Mouse (Mus musculus): ENCODE results near the gene Acacb.
A peak's percentile ranks its signal among the peaks of the same experiment; 100 is the strongest.

Gene Acacb

DNA sequence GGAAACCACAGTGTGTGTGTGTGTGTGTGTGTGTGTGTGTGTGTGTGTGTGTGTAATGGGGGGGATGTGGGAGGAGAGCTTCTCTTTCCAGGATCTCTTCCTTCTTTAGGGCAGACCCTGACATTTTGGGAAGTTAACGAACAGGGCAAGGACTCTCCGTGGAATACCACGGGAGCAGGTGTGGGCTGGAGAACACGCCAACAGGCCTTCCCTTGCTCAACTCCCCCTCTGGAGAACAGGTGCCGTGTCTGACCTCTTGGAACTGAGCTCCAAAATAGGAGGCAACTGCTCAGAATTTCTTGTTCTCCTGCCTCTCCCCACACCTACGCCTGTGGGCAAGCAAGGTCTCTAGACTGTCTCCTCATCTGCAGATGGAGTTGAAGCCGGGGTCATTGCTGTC is 123.2 kb downstream of the Acacb start:
- DNase-seq (ENCODE audit: low spot score in 2 of 2) = no peak

DNA sequence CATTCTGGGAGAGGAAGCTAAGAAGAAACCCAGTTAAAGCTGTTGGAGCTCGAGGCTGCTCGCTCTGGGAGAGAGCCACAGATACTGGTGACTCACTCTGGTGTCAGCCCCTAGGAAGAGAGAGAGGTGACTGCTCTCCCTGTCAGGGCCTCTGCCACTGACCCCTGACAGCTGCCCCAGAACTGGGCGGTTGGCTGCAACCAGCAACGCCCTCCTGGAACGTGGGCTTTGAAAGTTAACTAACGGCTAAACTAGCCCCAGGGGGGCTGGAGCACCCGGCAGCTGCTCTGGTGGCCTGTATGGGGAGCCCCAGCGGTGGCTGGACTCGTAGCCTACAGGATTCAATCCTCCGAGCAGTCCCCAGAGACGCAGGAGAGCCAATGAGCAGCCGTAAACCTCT is 123.6 kb downstream of the Acacb start:
- DNase-seq (ENCODE audit: low spot score in 2 of 2) = no peak

DNA sequence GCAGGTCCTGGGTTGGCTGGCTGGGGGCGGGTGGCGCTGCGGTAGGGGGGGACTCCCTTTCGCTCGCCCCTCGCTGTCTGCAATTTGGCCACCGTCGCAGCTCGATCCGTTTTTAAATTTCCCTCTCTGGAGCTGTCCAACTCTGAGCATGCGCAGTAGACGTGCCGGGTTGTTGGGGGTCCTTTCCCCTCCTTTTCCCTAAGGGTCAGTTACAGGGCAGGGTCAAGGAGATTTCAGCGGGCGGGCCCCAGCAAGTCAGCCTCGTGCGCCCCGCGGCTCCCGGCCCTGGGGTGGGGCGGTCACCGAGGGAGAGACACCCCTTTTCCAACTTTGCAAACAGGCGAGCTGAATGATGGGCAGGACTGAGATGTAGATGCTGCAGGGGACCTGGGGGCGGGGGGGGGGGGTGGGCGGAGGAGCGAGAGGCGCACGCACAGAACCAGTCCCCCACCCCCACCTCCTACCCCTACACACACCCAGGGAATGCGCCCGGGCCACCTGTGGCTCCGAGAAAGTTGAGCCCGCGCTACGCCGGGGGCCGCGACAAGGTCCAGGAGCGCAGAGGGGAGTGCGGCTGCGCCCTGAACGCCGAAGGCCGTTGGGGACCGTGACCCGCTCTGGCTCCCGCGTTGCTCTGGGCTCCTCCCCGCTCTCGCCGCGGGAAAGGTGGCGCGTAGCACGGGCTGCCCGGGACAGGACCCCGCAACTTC is 127.5 kb downstream of the Acacb start, which contains the start of gene Foxn4:
TSS of gene Foxn4 (minus strand) at position 115 of the 710 bp plus-strand sequence.
- DNase-seq (ENCODE audit: low spot score in 2 of 2) = no peak

DNA sequence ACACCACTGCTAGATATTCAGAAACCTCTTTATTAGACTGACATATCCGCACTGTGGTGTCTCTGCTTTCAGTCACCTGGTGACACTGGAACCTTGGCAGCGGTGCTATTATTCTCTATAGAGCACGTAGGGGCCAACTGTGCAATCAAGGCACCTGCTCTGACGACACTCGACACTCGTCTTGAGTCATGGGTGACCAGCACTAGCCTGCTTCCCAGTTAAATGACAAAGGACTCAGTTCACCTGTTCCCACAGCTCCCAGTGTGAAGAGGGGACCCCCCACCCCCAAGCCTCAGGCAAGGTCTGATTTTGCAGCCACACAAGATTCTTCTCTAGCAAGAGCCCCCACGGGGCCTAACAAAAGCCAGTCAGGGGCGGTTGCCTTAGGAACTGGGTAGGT is 129.0 kb downstream of the Acacb start:
- DNase-seq (ENCODE audit: low spot score in 2 of 2) = no peak

DNA sequence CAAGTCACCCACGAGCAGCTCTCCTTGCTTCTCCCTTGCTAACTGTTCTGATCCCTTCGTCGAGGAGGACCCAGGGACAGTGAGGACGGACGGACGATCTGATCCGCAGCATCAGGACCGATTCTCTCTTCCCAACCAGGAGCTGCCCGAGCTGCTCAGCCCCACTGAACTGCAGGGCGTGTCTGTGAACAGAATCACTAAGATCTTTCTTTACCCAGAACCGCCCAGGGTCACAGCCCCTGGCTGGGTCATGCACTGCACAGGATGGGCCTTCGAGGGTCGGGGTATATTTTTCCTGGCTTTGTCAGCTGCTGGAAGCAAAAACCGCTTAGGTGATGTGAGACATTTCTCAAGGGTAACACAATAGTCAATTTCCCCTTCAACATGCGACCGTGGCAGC is 129.7 kb downstream of the Acacb start:
- DNase-seq (ENCODE audit: low spot score in 2 of 2) = no peak

DNA sequence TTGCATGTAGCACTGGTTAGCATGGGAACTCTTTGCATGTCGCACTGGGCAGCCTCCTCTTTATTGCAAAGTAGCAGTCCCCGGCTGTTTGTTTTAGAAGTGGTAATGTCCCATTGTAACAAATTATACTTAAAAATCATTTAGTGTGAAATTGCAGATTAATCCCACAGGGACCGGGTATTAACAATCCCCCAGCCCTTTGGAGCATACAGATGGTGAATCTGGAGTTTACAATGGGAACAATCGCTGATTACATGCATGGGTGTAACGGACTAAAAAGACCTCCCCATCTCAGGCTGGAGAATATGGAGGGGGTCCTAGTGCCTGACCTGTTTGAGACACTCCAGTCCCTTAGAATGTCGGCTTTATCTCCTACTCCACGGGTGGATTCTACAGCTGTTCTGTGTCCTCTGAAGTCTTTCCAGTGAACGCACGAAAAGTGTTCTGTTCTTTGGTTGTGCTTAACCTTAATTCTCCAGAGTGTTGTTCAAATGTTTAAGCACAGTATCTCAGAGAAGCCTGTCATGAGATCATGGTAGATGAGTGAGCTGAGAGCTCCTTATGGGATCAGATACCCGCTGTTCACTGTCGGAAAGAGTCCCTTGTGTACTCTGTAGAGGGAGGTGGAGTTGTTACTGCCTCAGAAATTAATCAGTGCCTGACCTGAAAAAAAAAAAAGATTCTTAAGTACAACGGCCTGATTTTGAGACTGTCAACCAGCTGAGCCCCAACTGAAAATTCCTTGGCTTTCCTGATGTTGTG is 133.2 kb downstream of the Acacb start:
- no peak for DNase-seq (ENCODE audit: low spot score in 2 of 2)

DNA sequence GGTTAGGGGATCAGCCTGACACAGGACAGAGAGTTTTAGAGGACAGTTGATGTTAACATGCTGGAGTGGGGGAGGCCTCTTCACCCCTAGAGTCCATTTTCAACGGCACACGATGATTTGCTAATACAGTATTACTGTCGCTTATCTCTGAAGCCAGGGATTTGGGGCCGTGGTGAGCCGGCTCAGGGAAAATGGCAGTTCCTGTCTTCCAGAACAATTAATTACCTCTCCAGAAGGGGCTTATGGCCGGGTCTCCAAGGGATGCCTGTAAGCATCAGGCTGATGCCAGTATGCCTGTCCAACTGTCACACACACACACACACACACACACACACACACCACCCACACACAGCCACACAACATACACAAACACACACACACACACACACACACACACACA is 136.0 kb downstream of the Acacb start:
- no peak for DNase-seq (ENCODE audit: low spot score in 2 of 2)

DNA sequence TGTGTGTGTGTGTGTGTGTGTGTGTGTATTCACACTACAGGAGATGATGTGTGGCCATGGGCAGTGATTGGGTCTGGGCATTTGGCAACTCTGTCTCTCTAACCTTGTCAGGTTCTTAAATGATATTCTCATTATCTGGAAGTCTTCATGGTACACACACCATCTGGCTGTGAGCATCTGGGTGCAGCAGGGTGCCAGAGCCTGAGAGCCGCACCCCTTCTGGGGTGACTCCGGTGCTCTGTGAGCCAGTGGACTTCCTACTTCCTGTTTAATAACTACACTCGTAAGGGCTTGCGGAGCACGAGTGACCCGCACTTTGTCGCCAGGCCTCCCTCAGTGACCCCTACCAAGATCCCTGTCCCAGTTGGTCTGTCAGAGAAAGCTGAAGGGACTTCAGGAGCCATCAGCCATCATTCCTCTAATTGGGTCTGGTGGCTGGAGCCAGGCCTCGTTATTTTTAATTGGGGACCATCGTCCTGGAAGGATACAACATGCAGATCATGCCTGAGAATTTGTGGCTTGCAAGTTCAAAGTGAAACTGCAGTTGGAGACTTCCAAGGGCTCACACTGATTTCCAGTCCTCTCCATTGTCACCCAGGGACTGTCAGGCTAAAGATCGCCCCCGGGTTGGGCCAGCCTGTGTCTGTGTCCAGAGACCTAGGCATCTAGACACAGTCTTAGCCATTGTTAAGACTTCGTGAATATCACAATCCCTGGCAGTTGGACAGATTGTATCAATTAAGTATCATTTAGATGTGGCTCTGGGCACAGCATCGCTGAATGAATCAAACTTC is 138.5 kb downstream of the Acacb start:
- DNase-seq (ENCODE audit: low spot score in 2 of 2) = no peak

DNA sequence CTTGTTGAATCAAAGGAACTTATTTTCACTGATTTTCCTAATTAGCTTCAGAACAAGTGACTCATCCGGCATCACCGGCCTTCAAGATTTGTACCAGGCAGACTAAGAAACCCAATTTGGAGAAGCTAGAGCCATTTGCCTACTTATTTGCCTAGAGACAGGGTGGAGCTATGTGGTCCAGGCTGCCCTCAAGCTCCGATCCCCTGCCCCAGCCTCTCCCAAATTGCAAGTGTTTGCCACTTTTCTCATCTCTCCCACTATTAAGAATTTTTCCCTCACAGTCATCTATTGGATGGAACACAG is 139.0 kb downstream of the Acacb start:
- no peak for DNase-seq (ENCODE audit: low spot score in 2 of 2)

DNA sequence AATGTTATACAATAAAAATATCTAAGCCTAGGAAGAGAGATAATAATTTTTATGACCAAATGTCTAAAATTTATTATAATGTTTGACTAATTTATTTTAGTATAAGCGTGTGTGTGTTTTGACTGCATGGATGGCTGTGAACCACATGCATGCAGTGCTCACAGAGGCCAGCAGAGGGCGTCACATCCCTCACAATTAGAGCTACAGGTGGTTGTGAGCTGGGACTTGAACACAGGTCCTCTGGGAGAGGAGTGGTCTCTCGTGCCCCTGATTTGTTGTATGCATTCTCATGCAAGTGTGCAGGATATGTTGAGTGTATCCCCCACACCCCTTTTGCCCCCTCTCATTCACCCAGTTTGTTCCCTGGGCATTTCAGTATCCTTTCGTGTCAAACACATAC is 139.8 kb downstream of the Acacb start:
- DNase-seq (ENCODE audit: low spot score in 2 of 2) = peak in 1 of 2 experiments; percentile 26

DNA sequence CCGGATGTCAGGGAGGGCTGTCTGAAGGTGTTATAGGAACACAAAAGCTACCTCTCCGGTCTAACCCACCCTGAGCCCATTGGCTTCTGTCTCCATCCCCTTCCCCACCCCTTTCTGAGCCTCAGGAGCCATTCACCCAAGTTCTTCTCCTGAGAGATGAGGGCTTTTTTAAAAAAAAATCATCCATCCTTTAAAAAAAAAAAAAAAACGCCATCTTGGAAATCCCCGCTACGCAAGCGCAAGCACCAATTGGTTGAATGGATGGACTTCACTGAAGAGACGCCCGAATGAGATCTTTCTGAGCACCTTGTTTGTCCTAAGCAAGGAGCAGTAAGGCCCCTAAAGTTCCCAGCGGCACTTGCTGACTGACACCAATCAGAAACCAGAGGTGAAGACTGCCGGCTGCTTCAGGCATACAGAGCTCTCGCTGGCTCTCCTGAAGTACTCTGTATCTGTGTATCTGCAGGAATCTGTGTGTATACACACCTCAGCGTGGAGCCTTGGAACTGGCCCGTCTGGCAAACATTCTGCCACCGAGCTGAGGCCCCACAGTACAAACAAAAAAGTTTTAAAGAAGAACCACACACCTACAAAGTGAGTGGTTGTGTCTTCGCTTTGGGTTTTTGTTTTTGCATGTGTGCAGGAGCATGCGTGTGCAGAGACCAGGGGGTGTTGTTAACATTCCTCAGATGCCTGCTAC is 140.7 kb downstream of the Acacb start:
- DNase-seq (ENCODE audit: low spot score in 2 of 2) = no peak

DNA sequence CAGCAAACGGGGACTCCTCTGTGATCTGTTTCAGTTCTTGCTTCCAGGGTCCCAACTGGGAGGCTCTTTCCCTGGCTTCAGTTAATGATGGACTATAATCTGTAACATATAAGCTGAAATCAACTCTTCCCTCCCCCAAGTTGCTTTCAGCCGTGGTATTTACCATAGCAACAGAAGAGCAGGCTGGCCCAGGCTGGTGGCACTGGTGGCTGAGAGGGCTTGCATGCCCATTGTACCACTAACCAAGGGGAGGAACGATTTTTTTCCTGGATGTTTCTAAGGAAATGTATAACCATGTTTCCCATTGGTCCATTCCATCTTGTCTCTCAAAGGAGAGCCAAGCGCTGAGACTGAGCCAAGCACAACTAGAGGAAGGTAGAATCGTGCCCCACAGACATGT is 142.1 kb downstream of the Acacb start:
- DNase-seq (ENCODE audit: low spot score in 2 of 2) = no peak

DNA sequence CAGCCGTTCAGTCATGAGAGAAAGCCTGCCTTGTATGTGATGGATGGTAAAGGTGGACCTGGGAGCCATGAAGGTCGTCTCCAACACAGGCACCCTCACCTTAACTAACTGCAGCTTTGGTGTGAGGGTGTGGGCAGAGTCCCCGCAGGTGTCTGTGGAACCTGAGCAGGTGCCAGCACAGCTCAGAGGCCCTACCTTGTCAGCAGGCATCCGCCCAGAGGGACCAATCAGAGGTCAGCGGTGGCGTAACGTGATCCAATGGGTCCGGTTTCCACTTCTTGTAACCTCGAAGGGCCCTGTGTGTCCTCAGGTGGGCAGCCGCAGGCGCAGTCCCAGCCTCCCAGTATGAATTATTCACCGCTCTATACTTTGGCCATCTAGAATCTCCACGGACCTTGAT is 142.5 kb downstream of the Acacb start, which contains the start of gene Myo1h:
TSS of gene Myo1h (plus strand) at position 293 of the 400 bp plus-strand sequence.
- DNase-seq (ENCODE audit: low spot score in 2 of 2) = no peak

DNA sequence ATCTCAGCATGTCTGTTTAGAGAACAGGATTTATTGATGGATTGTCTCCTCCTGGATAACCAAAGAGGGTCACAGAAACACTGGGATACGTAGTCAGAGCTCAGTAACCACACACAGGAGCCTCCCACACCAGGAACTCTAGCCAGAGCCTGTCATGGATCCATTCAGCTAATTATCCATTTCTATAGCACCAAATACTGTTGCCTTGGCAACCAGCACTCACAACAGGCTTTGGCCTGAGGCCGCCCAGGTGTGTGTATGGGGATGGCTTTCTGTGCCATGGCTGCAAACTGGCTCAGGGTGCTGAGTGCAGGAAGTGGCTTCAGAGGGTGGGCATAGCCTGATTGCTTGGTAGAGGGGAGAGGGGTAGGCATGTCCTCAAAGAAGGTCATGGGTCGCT is 143.7 kb downstream of the Acacb start:
- DNase-seq (ENCODE audit: low spot score in 2 of 2) = no peak

DNA sequence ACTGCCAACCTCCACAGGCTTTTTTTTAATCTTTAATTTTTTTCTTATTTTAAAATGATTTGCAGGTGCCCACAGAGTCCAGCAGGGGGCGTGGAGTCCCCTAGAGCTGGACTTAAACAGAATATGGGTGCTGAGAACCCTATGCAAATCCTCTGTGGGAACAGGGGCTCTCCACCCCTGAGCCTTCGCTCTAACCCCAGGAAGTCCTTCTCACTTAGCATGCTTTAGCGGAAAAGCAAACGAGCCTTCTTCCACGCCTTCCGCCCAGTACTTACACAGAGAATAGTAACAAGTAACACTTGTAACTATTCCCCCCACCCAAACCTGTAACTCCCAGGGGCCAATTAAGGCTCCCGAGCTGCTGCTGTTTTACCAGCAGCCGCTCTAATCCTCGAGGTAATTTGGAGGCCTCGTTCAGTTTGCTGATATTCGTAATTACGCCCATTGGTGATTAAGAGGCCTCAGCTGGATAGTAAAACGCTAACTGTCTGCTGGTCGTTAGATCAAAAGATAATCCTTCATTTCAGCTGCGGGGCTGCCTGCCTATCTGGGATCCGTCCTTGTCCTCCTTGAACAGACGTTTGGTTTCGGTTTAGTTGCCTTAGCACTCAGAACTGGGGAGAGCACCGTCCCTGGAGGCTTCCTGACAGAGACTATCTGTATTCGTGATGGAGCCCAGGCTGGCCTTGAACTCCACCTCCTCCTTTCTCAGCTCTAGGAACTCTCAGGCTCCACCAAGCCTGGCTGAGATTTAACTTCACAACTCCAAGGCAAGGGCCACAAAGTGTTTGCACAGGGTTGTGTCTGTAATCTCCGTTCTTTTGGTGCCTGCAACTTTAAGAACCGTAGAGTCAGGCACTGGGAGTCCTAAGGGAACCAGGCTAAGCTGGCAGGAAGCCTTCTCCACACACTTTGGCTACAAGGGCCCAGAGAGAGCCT is 150.6 kb downstream of the Acacb start:
- DNase-seq (ENCODE audit: low spot score in 2 of 2) = no peak

DNA sequence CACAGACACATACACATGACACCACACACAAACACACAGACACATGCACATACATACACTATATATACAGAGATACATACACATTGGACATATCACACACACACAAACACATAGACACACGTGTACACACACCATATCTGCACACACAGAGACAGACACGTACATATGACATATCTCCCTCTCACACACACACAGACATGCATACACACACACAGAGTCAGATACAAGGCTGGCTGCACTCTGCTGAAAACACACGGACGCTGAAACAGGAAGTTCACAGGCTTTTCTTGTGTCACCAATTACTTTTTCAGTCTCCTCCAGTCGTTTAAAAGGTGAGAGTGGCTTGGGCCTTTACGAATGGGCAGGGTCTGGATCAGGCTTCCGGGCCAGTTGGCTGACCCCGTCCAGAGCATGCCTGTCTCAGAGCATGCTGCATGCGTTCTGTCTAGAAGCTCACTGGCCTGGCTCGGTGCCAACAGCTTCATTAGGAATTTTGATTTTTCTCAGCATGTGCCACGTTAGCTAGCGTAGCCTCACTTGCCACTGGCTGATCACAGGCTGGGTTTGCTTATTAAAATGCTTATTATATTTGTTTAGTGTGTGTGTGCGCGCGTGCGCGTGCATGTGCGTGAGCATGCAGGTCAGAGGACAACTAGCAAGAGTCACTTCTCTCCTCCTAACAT is 152.0 kb downstream of the Acacb start:
- DNase-seq (ENCODE audit: low spot score in 2 of 2) = no peak

DNA sequence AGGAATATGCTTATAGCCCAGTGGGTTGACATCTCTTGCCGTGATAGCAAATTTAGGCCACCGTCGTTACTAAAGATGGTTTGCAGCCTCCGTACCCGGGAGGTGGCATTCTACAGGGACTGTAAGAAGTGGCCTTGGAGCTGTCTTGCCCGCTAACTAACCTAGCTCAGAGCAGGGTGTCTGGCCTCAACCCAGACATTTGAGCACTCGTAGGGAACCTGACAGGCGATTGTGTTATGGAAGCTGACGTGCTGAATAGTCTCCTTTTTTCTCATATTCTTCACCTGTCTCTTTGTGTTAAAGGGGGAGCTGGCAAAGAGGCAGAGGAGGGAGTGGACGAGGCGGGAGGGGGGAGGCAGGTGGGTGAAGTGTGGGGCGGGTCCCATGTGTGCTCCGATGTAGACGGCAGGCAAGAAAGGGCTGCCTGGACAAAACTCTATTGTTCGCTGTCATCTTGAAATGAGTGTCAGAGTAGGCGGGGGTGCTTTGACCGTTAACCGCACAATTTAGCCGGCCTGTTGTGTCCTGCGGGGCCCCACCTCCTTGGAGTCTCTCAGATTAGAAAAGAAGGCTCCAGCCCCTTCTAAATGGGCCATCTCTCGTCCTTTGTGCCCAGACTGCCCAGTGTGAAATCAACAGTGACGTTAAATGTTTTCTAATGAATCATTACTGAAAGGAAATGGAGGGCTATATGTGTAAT is 153.0 kb downstream of the Acacb start:
- no peak for DNase-seq (ENCODE audit: low spot score in 2 of 2)

DNA sequence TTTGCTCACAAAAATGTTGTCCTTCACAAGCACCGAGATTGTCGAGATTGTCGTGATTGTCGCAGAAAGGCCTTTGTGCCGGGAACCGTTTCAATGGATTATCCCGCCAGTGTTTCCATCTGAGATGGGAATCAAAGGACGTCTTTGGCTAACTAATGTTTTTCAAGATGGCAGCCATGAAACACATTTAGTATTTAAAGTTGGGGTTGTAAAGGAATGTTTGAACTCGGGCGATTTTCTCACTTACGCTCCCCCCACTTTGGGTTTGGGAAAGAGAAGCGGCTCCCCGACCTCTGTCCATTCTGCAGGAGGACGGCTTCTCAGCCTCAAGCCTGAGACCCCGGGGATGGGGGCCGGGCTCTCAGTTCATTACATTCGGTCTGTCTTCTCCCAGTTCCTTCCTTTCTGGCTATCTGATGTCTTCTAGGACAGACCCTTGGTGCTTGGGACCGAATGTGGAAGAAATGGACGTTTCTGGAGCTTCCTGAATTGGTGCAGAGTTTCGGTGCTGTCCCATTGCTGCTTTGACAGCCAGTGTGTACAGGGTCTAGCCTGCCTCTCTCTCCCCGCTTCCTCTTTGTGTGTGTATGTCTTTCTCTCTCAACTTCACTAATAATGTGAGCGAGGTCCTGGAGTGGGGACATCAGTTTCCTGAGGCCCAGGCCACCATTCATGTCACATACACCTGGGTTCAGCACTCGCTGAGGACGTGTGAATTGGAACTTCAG is 153.7 kb downstream of the Acacb start:
- DNase-seq (ENCODE audit: low spot score in 2 of 2) = no peak

Data from spleen, postnatal 10 days (tissue).